Mouse (Mus musculus) liver, embryonic 14.5 days (tissue): ENCODE measurements around the gene Itpripl2.

Source experiments
- CTCF ChIP-seq: IDR thresholded peaks from 2 replicates; pipeline ENCODE4 v1.5.1; 2016; ENCODE audit warnings: antibody characterized with exemption, low read depth, control low read depth
- EP300 ChIP-seq: IDR thresholded peaks from 2 replicates; pipeline ENCODE4 v1.6.1; 2016; ENCODE audit warnings: antibody characterized with exemption, low read depth

- TF ChIP-seq CTCF (no peak), EP300 (no peak)
Measured at GRCm38 (mm10) chr7:118480160-118480709, 11.5 kb downstream of the Itpripl2 start.
